Mouse (Mus musculus) lung, postnatal 0 days (tissue): ENCODE data around the gene Parl.

Source experiments
- CTCF ChIP-seq: IDR thresholded peaks from 2 replicates; pipeline ENCODE4 v1.5.1; 2016; ENCODE audit warnings: antibody characterized with exemption, mild to moderate bottlenecking
- EP300 ChIP-seq: IDR thresholded peaks from 2 replicates; pipeline ENCODE4 v1.6.1; 2016; ENCODE audit warnings: antibody characterized with exemption, mild to moderate bottlenecking, control low read depth

DNA sequence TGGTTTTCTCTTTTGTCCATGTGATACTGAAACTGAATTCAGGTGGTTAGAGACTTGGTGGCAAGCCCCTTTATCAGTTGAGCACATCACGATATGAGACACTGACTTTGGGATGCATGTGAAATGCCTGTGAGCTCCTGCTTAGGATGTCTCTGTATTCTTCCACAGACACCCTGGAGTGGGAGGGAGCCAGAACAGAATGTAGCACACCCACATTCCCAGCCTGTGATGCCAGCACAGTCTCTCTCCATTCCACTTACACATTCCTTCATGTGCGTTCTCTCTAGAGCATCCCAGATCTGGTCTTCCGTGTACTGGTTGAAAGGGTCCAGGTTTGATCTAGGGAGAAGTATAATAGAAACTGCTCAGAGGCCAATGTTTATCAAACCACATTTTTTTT, 36.4 kb upstream of the Parl start:
- TF ChIP-seq EP300 (no peak), CTCF (no peak)
